Mouse (Mus musculus) adrenal gland (tissue): Measurements from ENCODE around the gene Ank.

Source experiments
- intact Hi-C: fragments of 180-260 bp; cut with DNase I; formaldehyde crosslinking; loops from one replicate; pipeline ENCODE4 v1.15.1; 2025

Ank gene

GRCm38 (mm10) chr15:27495981-27496401 lies 29.5 kb downstream of the Ank start:
- intact Hi-C loops: no loop called here

GRCm38 (mm10) chr15:27496596-27497299 lies 30.3 kb downstream of the Ank start:
- intact Hi-C loops: no loop called here

- intact Hi-C loops: no loop called here
These were observed 31.0 kb downstream of the Ank start for GRCm38 (mm10) chr15:27497300-27497997.

DNA sequence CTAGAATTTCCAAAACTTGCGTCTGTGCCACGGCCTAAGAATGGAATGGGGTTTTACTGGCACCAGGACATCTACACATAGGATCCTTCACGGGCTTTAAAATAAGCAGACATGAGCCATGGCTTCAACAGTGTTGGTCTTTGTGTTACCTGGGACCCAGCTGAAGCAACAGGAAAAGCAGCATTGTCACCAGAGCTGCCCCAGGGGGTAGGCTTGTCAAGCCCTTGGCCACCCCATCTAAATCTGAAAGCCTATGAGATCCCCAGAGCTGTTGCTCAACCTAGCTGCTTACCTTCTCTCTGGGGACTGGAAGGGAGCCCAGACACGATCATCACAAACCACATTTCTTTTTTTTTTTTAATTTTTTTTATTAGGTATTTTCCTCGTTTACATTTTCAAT lies 31.6 kb downstream of the Ank start:
- intact Hi-C loops: no loop called here

- intact Hi-C loops: no loop called here
These were observed 33.9 kb downstream of the Ank start for GRCm38 (mm10) chr15:27500390-27500789.

DNA sequence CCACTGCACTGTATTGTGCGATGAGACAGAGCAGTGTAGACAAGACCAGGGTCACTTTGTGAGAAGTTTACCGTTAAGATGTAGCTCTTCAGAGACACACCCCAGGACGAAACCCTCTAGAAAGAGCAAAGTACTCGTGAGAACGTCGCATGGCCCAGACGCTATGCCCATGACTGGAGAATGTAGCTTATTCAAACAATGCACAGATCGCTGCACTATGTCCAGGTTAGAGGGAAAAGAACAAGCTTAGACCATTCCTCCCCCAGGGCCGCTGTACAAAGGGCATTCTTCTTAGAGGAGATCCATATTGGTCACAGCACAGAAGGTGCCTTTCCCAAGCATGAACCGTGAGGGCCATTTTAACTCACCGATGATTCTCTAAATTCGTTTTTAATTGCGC lies 35.9 kb downstream of the Ank start:
- intact Hi-C loops: no loop called here

GRCm38 (mm10) chr15:27503221-27503620 lies 36.7 kb downstream of the Ank start:
- intact Hi-C loops: no loop called here

- intact Hi-C loops: no loop called here
These were observed 37.6 kb downstream of the Ank start for GRCm38 (mm10) chr15:27503801-27504730.

DNA sequence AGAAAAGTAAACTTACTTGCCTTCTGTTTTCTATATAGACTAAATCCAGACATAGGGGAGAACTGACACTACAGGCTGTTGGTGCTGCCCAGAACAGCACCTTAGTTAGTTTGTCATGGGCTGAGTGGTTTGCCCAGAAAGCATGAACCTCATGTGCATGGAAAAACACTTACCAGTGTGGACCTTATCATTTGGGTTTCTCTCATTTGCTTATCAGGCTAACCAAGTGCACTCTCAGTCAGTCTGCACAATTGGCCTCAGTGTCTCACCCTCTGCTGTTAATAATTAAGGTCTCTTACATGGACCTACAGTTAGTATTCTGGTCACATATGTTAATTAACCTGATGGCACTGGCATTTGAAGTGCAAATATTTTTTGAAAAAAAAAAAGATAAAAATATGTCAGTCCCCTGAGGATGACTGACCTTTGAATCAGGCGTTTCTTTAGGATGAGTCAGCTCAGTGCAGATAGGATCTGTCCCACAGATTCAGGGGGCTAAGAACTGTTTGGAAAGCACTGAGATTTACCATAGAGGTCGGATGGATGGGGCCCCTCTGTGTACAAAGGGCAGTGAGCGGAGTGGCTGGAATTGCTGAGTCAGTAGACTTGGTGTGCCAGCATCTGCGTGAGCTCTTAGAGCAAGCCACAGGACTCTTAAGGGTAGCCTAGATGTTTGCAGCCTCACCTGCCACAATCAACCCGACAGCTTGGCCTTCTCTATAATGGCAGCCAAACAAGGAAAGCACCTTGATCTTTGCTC lies 39.8 kb downstream of the Ank start:
- intact Hi-C loops: no loop called here

- intact Hi-C loops: no loop called here
These were observed 40.6 kb downstream of the Ank start for GRCm38 (mm10) chr15:27506893-27507596.

GRCm38 (mm10) chr15:27508169-27508568 lies 41.7 kb downstream of the Ank start:
- intact Hi-C loops: no loop called here

- intact Hi-C loops: no loop called here
These were observed 42.5 kb downstream of the Ank start for GRCm38 (mm10) chr15:27508982-27509381.

DNA sequence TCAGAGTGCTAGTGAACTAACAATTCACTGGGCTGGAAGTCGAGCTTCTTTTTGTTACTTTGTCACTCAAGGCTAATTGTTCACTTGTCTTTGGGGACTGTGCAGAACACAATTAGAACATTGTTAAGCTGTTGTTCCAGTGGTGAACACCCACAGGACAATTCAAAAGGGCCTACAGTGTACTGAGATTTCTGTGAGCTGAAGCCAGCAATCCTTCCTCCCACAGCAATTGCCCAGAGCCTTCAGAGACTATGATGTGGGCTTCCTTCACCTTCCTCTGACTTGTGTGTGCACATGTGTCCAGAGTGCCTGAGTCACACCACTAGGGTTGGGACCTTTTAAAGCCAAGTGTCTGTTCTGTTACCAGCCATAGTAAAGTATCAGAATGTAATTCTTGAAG lies 50.5 kb downstream of the Ank start:
- intact Hi-C loops: no loop called here

GRCm38 (mm10) chr15:27518026-27518425 lies 51.5 kb downstream of the Ank start:
- intact Hi-C loops: no loop called here

DNA sequence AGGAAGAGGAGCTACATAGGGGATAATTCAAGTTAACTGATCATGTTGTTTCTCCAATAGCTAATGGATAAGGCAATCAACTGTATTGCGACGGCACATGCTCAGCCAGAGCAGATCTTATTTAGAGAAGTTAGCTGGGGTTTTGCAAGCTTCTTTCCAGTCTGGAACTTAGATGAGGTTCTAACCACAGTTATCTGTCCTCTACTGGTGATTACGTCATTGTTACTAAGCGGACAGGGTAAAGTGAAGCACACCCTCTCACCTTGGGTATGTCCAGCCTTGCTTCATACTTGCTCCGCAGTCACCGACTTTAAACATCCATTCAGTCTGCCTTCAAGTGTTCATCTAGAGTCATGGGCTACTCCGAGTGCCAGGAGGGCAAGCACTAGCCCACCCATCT lies 53.4 kb downstream of the Ank start:
- intact Hi-C loops: no loop called here

GRCm38 (mm10) chr15:27525233-27526005 lies 58.9 kb downstream of the Ank start:
- intact Hi-C loops: no loop called here

DNA sequence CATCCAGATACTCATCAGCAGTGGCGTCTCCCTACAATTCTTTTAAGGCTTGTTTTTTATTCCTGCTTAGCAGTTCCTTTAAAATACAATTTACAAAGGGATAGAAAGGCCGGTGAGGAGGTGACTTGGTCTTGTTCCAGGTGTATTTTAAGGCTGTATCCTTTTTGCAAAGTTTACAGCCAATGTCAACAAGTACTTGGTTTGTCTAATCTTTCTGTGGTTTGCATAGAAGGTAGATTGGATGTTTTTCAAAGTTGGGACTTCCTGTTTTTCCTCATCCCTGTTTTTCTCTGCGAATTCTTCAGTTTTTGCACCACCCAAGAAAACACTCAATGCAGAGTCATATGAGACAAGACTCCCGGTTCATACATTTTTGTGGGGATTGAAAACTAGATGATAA lies 62.4 kb downstream of the Ank start:
- intact Hi-C loops: no loop called here

DNA sequence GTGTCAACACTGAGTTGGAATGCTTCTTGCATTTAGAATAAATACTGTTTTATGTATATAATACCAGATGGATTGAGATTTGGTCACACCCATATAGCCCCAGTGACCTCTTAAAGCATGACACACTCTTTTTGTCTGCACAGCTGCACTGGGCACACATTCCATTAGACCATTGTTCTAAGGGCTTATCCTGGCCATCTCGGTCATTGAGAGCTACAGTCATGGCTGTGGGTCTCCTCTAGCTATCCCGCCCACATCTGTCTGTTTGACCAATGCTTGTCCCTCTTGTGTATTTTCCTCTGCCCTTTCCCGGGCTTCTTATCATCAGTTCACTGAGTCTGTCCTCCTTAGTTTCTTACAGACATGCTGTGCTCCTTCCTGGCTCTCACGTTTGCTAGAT lies 63.5 kb downstream of the Ank start:
- intact Hi-C loops: no loop called here

GRCm38 (mm10) chr15:27533036-27533435 lies 66.6 kb downstream of the Ank start:
- intact Hi-C loops: no loop called here

GRCm38 (mm10) chr15:27535681-27536080 lies 69.2 kb downstream of the Ank start:
- intact Hi-C loops: no loop called here
